Mouse (Mus musculus) hindbrain, embryonic 14.5 days (tissue): ENCODE measurements at regions not wholly inside any gene's neighbourhood (a gene's known extent, or its start where the extent isn't known, plus 50 kb on each side); places are given as distances from the start of the nearest gene placed in this dataset.

Experiments
- ATAC-seq: fragments of 200-750 bp; cut with Nextera tagmentation; 2 replicates; pipeline ENCODE4 v1.8.0; 2017; ENCODE audit warnings: moderate number of reproducible peaks, mild to moderate bottlenecking, moderate TSS enrichment, moderate library complexity; ENCODE audit not compliant: low FRiP score
- DNase-seq: peaks from one replicate; pipeline ENCODE4 v3.0.0-alpha.2; 2015; ENCODE audit warnings: low spot score
- H3K27ac ChIP-seq: fragments of 300-500 bp; sonication (generic); 2 replicates; pipeline ENCODE4 v1.5.1; 2014; ENCODE audit warnings: mild to moderate bottlenecking, moderate library complexity
- H3K27me3 ChIP-seq: fragments of 300-500 bp; sonication (generic); 2 replicates; pipeline ENCODE4 v1.6.1; 2014; ENCODE audit warnings: mild to moderate bottlenecking, low read length, mixed read lengths; ENCODE audit not compliant: control insufficient read depth, insufficient read depth
- H3K36me3 ChIP-seq: fragments of 300-500 bp; sonication (generic); replicated peaks from 2 replicates; pipeline ENCODE4 v1.6.1; 2014; ENCODE audit not compliant: control insufficient read depth, insufficient read depth
- H3K4me1 ChIP-seq: fragments of 300-500 bp; sonication (generic); replicated peaks from 2 replicates; pipeline ENCODE4 v1.6.1; 2014; ENCODE audit warnings: antibody characterized with exemption, low read length, mixed read lengths; ENCODE audit not compliant: control insufficient read depth, insufficient read depth
- H3K4me2 ChIP-seq: fragments of 300-500 bp; sonication (generic); replicated peaks from 2 replicates; pipeline ENCODE4 v1.6.1; 2014; ENCODE audit warnings: mild to moderate bottlenecking, moderate library complexity
- H3K4me3 ChIP-seq: fragments of 300-500 bp; sonication (generic); replicated peaks from 2 replicates; pipeline ENCODE4 v1.5.1; 2014; ENCODE audit warnings: mild to moderate bottlenecking, low read length
- H3K9ac ChIP-seq: fragments of 300-500 bp; sonication (generic); 2 replicates; pipeline ENCODE4 v1.6.1; 2014
- H3K9me3 ChIP-seq: fragments of 300-500 bp; sonication (generic); 2 replicates; pipeline ENCODE4 v1.6.1; 2016; ENCODE audit warnings: low read length; ENCODE audit not compliant: control insufficient read depth
- WGBS: fragments of 180-500 bp; shearing (Covaris S2); extraction: QIAGEN DNeasy Blood & Tissue Kit; methylation state at CpG from one replicate; pipeline ENCODE4 v1.1.7; 2014; 5-methylcytosine and 5-hydroxymethylcytosine counted together

- no peaks in the 10 kb centered on the region for H3K9me3 ChIP-seq
- 91% methylated on average over 4 of the region's 4 CpGs for WGBS
- H3K36me3 ChIP-seq, result no peaks in the 10 kb centered on the region
- H3K27me3 ChIP-seq, result no peaks in the 10 kb centered on the region
- H3K4me1 ChIP-seq, result no peaks in the 10 kb centered on the region
- H3K4me2 ChIP-seq, result no peak overlapping the region
- H3K4me3 ChIP-seq, result no peak overlapping the region
- H3K27ac ChIP-seq, result no peak overlapping the region
- no peak for DNase-seq
- H3K9ac ChIP-seq, result no peak overlapping the region
- ATAC-seq, result no peak
Observed at GRCm38 (mm10) chr10:117490851-117491595, 111.2 kb upstream of the Cpsf6 start.

- no peaks in the 10 kb centered on the region for H3K27me3 ChIP-seq
- no peak for ATAC-seq
Observed at GRCm38 (mm10) chr10:117483091-117483600, 103.3 kb upstream of the Cpsf6 start.

GRCm38 (mm10) chr10:117482361-117482760 is 102.5 kb upstream of the Cpsf6 start:
- Histone ChIP-seq H3K4me3 (no peak overlapping the region), H3K4me1 (no peaks in the 10 kb centered on the region), H3K9ac (no peak overlapping the region), H3K27ac (no peak overlapping the region), H3K27me3 (no peaks in the 10 kb centered on the region), H3K4me2 (no peak overlapping the region), H3K36me3 (no peaks in the 10 kb centered on the region), H3K9me3 (no peaks in the 10 kb centered on the region)
- ATAC-seq (no peak), DNase-seq (no peak)
- WGBS, result 87% methylated on average over 3 of the region's 3 CpGs

More at GRCm38 (mm10) chr10:117483091-117483600, 103.3 kb upstream of the Cpsf6 start:
- Histone ChIP-seq H3K4me2 (no peak overlapping the region), H3K9me3 (no peaks in the 10 kb centered on the region), H3K4me3 (no peak overlapping the region), H3K4me1 (no peaks in the 10 kb centered on the region), H3K9ac (no peak overlapping the region), H3K36me3 (no peaks in the 10 kb centered on the region), H3K27ac (no peak overlapping the region)
- WGBS, result 96% methylated on average over 4 of the region's 4 CpGs
- DNase-seq, result no peak

- WGBS, result 82% methylated on average over 5 of the region's 5 CpGs
- no peak overlapping the region for H3K4me2 ChIP-seq
- no peaks in the 10 kb centered on the region for H3K36me3 ChIP-seq
- ATAC-seq (no peak), DNase-seq (no peak)
- H3K27ac ChIP-seq, result no peak overlapping the region
- no peaks in the 10 kb centered on the region for H3K9me3 ChIP-seq
- no peak overlapping the region for H3K4me3 ChIP-seq
- H3K4me1 ChIP-seq, result no peaks in the 10 kb centered on the region
- H3K27me3 ChIP-seq, result no peaks in the 10 kb centered on the region
- no peak overlapping the region for H3K9ac ChIP-seq
Observed at GRCm38 (mm10) chr10:117481341-117481990, 101.7 kb upstream of the Cpsf6 start.

- no peaks in the 10 kb centered on the region for H3K27me3 ChIP-seq
- no peak overlapping the region for H3K4me2 ChIP-seq
- no peaks in the 10 kb centered on the region; the same call in 1 of the 2 replicates for H3K4me1 ChIP-seq
- H3K4me3 ChIP-seq, result no peak overlapping the region
- 90% methylated on average over 5 of the region's 5 CpGs for WGBS
- DNase-seq (no peak), ATAC-seq (no peak)
- no peak overlapping the region for H3K9ac ChIP-seq
- no peaks in the 10 kb centered on the region for H3K36me3 ChIP-seq
- H3K9me3 ChIP-seq, result no peaks in the 10 kb centered on the region
- H3K27ac ChIP-seq, result no peak overlapping the region
Observed at GRCm38 (mm10) chr10:117480456-117480850, 100.6 kb upstream of the Cpsf6 start.

GRCm38 (mm10) chr10:117479721-117480455 is 100.1 kb upstream of the Cpsf6 start:
- Histone ChIP-seq H3K4me2 (no peak overlapping the region), H3K4me1 (no peaks in the 10 kb centered on the region; the same call in 1 of the 2 replicates), H3K36me3 (no peaks in the 10 kb centered on the region), H3K4me3 (no peak overlapping the region), H3K27me3 (no peaks in the 10 kb centered on the region), H3K27ac (no peak overlapping the region), H3K9me3 (no peaks in the 10 kb centered on the region), H3K9ac (no peak overlapping the region)
- DNase-seq, result no peak
- 88% methylated on average over 12 of the region's 12 CpGs for WGBS
- no peak for ATAC-seq

- WGBS, result 83% methylated on average over 4 of the region's 4 CpGs
- no peak for ATAC-seq
- no peak overlapping the region for H3K4me2 ChIP-seq
Observed at GRCm38 (mm10) chr10:117478931-117479280, 99.1 kb upstream of the Cpsf6 start.

GRCm38 (mm10) chr10:117478202-117478930 is 98.6 kb upstream of the Cpsf6 start:
- Histone ChIP-seq H3K4me3 (peak overlapping the region; percentile 7; the same call in 1 of the 2 replicates), H3K9me3 (peaks cover 6% of the 10 kb centered on the region; the same call in 1 of the 2 replicates), H3K27me3 (no peaks in the 10 kb centered on the region), H3K9ac (peak overlapping the region; percentile 28; the same call in 1 of the 2 replicates), H3K27ac (peak overlapping the region; percentile 14; the same call in 1 of the 2 replicates), H3K4me1 (no peaks in the 10 kb centered on the region; the same call in 1 of the 2 replicates), H3K4me2 (peak overlapping the region; percentile 42), H3K36me3 (no peaks in the 10 kb centered on the region)
- WGBS, result 59% methylated on average over 23 of the region's 23 CpGs
- DNase-seq (no peak), ATAC-seq (no peak)

More at GRCm38 (mm10) chr10:117478931-117479280, 99.1 kb upstream of the Cpsf6 start:
- no peak for DNase-seq
- no peaks in the 10 kb centered on the region for H3K27me3 ChIP-seq
- no peak overlapping the region for H3K4me3 ChIP-seq
- no peak overlapping the region for H3K27ac ChIP-seq
- no peaks in the 10 kb centered on the region for H3K36me3 ChIP-seq
- H3K9ac ChIP-seq, result no peak overlapping the region
- H3K9me3 ChIP-seq, result peaks cover 2% of the 10 kb centered on the region; the same call in 1 of the 2 replicates
- H3K4me1 ChIP-seq, result no peaks in the 10 kb centered on the region; the same call in 1 of the 2 replicates
